Mouse (Mus musculus) regulatory T cell (primary cell): ENCODE data around the gene Eipr1.

Experiments used
- in situ Hi-C: fragments of 300-600 bp; cut with MboI, MseI; formaldehyde crosslinking; loops from one replicate; pipeline ENCODE4 v1.15.1; 2025; ENCODE audit warnings: high pct_unique_total_duplicates

Eipr1 gene

GRCm38 (mm10) chr12:28775120-28775519 lies 23.5 kb downstream of the Eipr1 start:
- in situ Hi-C loops = no loop called here

DNA sequence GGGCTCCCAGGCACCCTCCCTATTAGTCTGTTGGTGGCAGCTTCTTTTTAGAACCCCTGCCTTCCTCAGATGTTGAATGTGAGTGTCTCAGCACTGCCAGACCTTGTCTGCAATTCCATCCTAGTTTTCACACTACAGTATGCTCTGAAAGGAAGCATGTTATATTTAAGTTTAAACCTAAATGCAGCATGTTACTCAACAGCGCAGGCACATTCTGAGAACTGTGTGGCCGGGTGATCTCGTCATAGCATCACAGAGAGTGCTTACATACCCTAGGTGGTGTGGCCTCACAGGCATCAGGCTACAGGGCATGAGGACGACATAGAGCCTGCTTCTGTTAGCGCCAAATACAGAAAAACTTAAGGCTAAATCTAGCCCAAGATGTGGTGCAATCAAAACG lies 24.0 kb downstream of the Eipr1 start:
- in situ Hi-C loops = no loop called here

DNA sequence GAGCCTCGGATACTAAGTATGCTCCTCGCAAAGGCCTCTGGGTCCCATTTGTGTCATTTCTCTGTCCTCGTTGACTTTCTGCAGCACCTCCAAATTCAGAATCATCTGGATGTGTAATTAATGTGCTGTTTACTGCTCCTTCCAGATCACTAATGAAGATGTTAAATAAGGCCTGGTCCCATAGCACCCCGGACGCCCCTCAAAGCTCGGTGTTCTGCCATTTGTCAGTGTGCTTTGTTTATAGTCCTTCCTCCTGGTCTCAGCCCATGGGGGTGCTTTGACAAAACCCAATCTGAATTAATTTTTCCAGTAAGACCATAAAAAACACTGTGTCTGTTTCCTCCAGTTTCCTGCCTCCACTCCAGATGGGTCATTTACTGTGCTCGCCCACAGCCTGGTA lies 28.6 kb downstream of the Eipr1 start:
- in situ Hi-C loops = no loop called here

DNA sequence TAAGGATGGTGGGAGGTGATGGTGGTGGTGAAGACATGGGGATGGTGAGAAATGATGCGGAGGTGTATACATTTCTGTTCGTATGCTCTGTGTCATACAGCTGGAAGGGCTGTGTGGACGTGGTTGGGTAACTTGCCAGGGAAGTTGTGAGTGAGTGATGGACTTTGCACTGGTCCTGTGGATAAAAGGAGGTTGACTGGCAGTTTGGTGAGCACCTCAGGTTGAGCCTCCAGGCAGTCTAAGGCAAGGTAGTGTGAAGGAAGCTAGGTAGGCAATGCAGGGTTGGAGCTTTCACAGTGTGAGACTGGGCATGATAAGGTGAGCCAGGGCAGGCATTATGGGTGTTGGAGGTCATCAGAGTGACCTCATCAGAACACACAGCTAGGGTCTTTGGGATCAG lies 31.0 kb downstream of the Eipr1 start:
- in situ Hi-C loops = no loop called here

- in situ Hi-C loops = no loop called here
Observed at GRCm38 (mm10) chr12:28784355-28784754, 32.8 kb downstream of the Eipr1 start.

GRCm38 (mm10) chr12:28784864-28785263 lies 33.3 kb downstream of the Eipr1 start:
- in situ Hi-C loops = no loop called here

- in situ Hi-C loops = no loop called here
Observed at GRCm38 (mm10) chr12:28785299-28785698, 33.7 kb downstream of the Eipr1 start.

- in situ Hi-C loops = no loop called here
Observed at GRCm38 (mm10) chr12:28786310-28786709, 34.7 kb downstream of the Eipr1 start.

DNA sequence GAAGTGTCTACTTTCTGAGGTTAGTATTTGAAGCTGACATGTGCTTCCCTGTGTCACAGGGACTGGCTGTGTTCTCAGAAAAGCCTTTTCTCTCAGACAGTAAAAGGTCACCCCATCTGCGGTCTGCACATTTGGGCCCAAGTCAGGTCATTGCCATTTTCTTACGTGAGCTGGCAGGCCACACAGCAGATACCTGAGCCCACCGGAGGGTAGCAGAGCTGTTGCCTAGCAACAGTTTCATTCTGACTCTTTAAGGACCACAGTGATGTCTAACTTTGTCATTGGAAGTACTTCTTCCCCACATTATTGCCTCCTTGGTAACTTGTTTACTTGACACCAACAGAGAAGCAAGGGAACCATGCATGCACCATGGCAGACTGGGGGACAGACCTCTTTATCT lies 41.0 kb downstream of the Eipr1 start:
- in situ Hi-C loops = no loop called here

DNA sequence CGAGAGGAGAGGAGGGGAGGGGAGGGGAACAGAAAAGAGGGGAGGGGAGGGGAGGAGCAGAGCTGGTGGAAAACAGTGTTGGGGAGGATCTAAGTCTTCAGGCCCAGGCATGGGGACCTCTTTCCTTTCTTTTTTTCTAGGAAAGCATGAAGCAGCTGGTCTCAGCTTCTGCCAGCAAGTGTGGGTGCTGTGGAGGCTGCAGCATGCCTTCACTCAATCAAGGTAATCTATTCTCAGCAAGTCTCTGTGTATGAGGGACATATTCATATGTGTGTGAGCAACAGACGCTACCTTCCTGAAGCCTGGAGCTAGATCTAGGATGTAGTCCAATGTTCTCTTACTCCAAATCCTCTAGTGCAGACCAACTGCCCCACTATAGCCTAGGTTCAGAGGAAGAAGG lies 42.1 kb downstream of the Eipr1 start:
- in situ Hi-C loops = no loop called here

GRCm38 (mm10) chr12:28795041-28795440 lies 43.4 kb downstream of the Eipr1 start:
- in situ Hi-C loops = no loop called here

- in situ Hi-C loops = no loop called here
Observed at GRCm38 (mm10) chr12:28796881-28797420, 45.3 kb downstream of the Eipr1 start.

DNA sequence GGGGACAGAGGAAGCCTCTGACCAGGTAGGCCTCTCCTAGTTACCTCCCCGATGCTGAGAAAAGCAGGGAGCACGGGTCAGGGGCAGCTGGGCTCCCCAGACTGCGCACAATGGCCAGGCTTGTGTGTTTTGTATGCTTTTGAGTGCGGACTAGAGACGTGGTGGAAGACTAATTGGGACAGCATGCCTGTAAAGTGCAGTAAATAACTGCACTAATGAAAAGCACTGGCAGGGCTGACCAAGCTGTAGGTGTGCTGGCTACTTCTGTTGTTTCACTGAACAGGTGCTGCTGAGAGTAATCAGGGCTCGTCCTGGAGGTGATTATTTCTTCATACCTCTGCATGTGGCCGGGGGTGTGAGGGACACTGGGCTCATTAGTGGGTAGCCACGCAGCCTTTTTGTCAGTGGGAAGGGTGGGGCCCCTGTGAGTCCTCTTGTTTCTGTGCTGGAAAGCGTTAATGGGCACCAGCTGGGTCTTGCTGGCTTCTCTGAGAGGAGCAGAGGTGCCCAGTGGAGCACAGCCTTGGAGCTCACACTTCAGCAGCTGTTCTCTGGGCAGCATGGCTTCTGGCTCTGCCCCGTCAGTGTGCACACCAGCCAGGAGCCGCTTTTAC lies 48.3 kb downstream of the Eipr1 start:
- in situ Hi-C loops = no loop called here

DNA sequence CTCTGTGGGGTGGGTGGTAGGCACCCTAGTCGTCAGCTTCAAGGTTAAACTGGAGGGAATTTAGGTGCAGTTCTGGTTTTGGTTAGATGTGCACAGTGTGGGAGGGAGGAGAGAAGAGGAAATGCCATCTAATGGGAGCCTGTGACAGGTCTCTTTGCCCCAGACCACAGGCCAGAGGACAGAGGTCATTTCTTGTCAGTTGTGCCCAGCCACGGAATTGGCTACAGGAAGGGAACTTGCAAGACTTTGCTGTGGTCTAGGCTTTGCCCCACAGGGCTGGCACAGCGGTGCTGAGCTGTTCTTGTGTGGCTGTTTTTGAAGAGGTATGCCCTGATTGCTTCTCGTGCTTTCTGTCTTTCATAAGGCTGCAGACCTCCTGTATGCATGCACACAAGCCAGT lies 48.8 kb downstream of the Eipr1 start:
- in situ Hi-C loops = no loop called here

- in situ Hi-C loops = no loop called here
Observed at GRCm38 (mm10) chr12:28800891-28801290, 49.3 kb downstream of the Eipr1 start.

GRCm38 (mm10) chr12:28801731-28802130 lies 50.1 kb downstream of the Eipr1 start:
- in situ Hi-C loops = no loop called here

GRCm38 (mm10) chr12:28803043-28803442 lies 51.4 kb downstream of the Eipr1 start:
- in situ Hi-C loops = no loop called here

- in situ Hi-C loops = no loop called here
Observed at GRCm38 (mm10) chr12:28804558-28805481, 53.2 kb downstream of the Eipr1 start.

GRCm38 (mm10) chr12:28808786-28809375 lies 57.3 kb downstream of the Eipr1 start:
- in situ Hi-C loops = no loop called here

- in situ Hi-C loops = no loop called here
Observed at GRCm38 (mm10) chr12:28809756-28810337, 58.2 kb downstream of the Eipr1 start.

- in situ Hi-C loops = no loop called here
Observed at GRCm38 (mm10) chr12:28816681-28817426, 65.3 kb downstream of the Eipr1 start.

GRCm38 (mm10) chr12:28817427-28817752 lies 65.8 kb downstream of the Eipr1 start:
- in situ Hi-C loops = no loop called here
